Mouse (Mus musculus): Measurements from ENCODE around the gene Manbal. TPM values are rescaled to one million over a fixed set of nuclear protein-coding genes. Genes with fewer than 3 reads are reported as not detected.

The Manbal gene
- polyA plus RNA-seq, 1 experiment, result 26.0 TPM

DNA sequence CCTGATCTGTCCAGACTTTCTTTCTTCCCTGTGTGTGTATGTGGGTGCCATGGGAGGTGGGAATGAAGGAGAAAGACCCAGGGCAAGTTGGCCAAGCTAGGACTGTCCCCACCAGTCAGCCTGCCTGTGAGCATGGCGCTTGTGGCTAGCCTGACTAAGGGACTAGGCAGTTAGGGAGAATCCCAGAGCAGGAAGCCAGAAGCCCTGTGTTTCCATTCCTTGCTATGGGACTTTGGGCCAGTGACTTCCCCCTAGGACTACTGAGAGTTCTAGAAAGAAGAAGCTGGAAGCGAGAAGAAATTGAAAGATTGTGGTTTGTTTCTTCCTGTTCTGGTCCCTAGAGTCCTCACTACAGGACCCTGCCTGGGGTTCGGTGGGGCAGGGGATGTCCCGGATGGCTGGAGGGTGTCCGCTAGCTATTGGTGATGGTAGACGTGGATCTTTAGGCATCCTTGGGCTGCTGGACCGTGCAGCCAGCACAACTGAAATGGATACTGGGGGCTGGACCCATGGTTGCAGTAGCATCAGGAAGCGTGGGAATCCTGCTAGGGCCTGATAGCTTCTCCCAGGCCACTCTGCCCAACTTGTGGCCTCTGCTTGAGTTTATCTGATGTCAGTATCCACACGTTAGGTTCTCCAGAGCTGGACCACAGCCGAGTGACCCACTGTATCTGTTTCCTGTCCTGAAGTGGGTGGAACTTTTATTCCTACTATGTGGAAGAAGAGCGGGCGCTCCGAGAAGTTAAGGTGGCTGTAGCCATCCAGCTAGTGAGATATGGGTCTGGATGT lies 61.2 kb downstream of the Manbal start:
- peak overlapping the region; percentile 1; the same call in 1 of the 2 replicates for H3K27ac ChIP-seq (replicated peaks; ENCODE audit: low read depth, low read length)
- H3K4me3 ChIP-seq (ENCODE audit: insufficient read depth, low read depth, low read length), result no peak overlapping the region
- 0 out of 2 replicates have a peak, but pooled peaks cover under 1% of the 10 kb centered on the region for H3K4me1 ChIP-seq (ENCODE audit: control insufficient read depth, insufficient read depth, insufficient read length, low read length)

DNA sequence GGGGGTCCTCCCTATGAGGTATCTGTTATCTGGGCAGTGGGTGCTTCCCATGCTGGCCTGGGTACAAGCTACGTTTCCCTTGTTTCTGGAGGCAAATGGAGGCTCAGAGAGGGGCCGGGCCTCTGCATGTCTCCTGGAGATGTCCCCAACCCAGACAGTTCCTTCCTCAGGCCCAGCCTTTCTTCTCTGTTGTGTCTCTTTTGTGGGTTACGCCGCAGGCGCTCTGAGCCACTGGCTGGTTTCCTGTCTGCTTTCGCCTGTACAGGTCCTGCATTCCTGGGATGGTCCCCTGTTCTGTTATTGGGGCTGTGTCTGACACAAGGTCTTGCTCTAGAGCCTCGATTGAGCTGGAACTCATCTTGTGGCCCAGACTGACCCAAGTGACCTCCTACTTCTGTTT lies 62.3 kb downstream of the Manbal start:
- Histone ChIP-seq H3K27ac (replicated peaks; ENCODE audit: low read depth, low read length) (no peak overlapping the region), H3K4me3 (ENCODE audit: insufficient read depth, low read depth, low read length) (no peak overlapping the region), H3K4me1 (ENCODE audit: control insufficient read depth, insufficient read depth, insufficient read length, low read length) (no peaks in the 10 kb centered on the region)

DNA sequence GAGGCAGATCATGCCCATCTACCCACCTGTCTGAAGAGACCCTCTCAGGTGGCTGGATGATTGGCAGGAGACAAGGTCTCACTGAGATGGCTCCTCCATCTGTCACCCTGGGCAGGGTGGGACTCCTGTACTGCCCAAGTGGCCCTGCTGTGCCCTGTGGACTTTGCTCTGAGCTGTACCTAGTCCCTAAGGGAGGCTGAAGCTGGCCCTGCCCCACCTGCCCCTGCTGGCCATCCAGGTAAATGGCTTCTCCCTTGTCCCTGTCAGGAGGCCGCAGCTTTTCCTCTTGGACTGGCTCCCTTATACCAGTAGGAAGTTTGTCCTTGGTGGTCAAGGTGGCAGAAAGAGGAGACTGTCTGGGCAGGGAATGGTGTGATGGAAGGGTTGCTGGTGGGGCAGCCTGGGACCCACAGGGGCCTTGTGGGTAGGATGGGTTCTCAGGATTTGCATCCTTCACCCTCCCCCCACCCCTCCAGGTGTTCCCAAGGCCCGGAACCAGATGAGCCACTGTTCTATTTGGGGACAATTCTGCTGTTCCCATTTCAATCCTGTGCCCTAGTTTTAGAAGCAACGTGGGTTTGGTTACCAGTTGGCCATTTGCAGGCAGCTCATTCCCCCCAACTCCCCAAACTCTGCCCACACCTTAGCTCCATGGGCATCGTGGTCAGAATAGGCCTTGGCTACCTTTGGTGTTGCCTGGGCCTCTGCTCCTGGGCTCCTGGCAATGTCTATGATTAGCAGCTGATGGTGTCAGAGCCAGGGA lies 63.5 kb downstream of the Manbal start:
- Histone ChIP-seq H3K4me3 (ENCODE audit: insufficient read depth, low read depth, low read length) (no peak overlapping the region), H3K4me1 (ENCODE audit: control insufficient read depth, insufficient read depth, insufficient read length, low read length) (no peaks in the 10 kb centered on the region), H3K27ac (replicated peaks; ENCODE audit: low read depth, low read length) (no peak overlapping the region)

DNA sequence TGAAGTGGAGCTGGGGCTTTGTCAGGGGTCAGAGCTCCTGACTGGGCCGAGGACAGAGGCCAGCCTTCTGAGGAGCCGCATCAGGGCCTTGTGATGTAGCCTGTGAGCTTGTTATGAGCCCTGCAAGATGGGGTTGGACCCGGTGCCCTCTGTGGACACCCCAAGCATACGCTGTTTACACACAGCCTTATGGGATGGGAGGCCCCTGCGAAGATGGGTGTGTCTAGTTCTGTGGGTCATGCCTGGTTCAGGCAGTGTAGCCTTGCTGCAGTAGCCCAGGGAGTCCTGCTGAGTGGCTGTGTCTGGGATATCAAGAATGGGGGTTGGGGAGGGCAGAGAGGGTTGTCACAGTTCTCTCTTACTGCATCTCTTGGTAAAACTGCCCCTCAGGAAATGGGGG lies 64.5 kb downstream of the Manbal start:
- H3K27ac ChIP-seq (replicated peaks; ENCODE audit: low read depth, low read length), result no peak overlapping the region
- H3K4me3 ChIP-seq (ENCODE audit: insufficient read depth, low read depth, low read length), result no peak overlapping the region
- no peaks in the 10 kb centered on the region for H3K4me1 ChIP-seq (ENCODE audit: control insufficient read depth, insufficient read depth, insufficient read length, low read length)

DNA sequence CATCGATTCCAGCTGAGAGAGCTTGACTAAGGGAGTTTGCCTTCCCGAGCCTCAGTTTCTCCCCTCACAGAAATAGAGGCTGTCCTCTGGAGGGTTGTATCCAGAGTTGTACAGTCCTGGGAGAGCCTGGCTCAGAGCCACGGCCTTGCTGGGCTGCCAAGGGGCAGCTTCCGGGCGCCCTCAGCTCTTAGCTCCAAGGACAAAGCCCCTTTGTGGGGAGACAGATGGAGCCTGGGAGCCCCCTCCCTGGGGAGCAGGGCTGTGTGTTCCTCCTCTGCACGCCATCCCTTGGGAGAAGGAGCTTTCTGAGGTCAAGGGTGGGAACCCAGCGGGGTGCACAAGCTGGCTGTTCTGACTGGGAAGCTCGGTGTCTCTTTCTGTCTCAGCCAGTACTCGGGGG lies 65.1 kb downstream of the Manbal start:
- H3K4me3 ChIP-seq (ENCODE audit: insufficient read depth, low read depth, low read length), result no peak overlapping the region
- no peak overlapping the region for H3K27ac ChIP-seq (replicated peaks; ENCODE audit: low read depth, low read length)
- H3K4me1 ChIP-seq (ENCODE audit: control insufficient read depth, insufficient read depth, insufficient read length, low read length), result no peaks in the 10 kb centered on the region

DNA sequence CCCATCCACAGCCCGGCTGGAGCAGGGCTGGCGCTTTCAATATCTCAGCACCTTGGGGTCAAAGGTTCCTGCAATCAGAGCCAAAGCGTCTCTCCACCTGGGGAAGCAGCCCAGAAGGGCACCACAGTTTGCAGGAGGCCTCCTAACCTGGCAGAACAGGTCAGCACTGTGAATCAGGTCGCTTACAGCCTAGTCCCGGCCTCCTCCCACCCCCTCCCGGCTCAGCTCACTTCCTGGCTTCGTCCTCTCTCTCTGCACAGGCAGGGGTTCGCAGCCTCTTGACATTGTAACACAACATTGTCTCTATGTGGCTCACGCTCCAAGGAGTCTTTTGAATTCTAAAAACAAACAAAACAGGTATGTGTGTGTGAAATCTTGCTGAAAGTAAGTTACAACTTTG lies 66.6 kb downstream of the Manbal start:
- Histone ChIP-seq H3K27ac (replicated peaks; ENCODE audit: low read depth, low read length) (no peak overlapping the region), H3K4me3 (ENCODE audit: insufficient read depth, low read depth, low read length) (no peak overlapping the region), H3K4me1 (ENCODE audit: control insufficient read depth, insufficient read depth, insufficient read length, low read length) (no peaks in the 10 kb centered on the region)

DNA sequence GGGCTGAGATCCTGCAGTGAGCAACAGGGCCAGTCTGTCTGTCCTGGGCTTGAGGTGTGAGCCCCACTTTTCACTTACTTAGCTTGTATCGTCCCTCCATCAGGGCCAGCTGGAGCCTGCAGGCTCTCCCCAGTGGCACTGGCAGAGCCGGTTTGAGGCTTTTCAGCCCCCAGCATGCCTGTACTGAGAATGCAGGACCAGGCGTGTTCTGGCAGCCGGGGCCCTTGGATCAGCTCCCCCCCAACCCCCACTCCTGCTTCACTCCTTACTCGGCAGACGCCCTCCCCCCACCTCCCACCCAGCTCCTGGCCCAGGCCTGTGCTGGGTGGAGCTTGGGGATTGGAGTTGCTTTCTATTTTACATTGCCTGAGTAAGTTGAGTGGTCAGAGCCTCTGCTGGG lies 67.1 kb downstream of the Manbal start:
- Histone ChIP-seq H3K4me1 (ENCODE audit: control insufficient read depth, insufficient read depth, insufficient read length, low read length) (no peaks in the 10 kb centered on the region), H3K27ac (replicated peaks; ENCODE audit: low read depth, low read length) (no peak overlapping the region), H3K4me3 (ENCODE audit: insufficient read depth, low read depth, low read length) (no peak overlapping the region)

DNA sequence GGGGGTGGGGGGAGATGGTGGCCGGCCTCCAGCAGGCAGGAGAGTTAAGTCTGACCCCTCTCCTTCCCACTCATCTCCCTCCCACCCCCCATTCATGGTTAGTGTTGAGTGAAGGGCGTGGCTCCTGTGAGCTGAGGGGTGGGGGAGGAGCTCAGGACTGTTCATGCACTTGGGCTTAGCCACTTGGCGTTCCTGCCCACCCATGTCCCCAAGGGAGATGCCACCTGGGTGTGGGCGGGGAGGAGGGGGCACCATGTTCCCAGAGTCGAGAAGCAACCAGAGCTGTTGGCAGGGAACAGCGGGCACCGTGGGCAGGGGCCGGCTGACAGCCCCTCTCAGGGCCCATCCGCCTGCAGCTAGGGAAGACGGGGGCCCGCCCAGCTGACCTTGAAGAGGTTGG lies 69.1 kb downstream of the Manbal start:
- no peak overlapping the region for H3K27ac ChIP-seq (replicated peaks; ENCODE audit: low read depth, low read length)
- H3K4me1 ChIP-seq (ENCODE audit: control insufficient read depth, insufficient read depth, insufficient read length, low read length), result no peaks in the 10 kb centered on the region
- no peak overlapping the region for H3K4me3 ChIP-seq (ENCODE audit: insufficient read depth, low read depth, low read length)

DNA sequence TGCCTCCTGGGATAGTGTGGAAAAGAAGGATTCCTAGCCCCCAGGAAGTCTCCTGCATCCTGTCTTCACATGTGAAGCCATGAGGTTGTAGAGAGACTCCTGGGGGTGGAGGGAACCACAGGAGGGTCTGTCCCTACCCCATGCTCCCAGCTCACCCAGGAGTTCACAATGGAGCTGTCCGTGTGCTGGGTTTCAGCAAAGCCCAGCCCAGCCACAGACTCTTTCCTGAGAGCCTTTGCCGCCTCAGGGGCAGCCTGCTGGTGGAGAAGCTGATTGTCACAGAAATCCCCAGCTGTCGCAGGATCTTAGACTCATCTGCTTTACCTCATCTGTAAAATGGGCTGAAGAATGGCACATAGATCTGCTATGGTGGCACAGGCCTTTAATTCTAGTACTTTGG lies 69.7 kb downstream of the Manbal start:
- Histone ChIP-seq H3K4me3 (ENCODE audit: insufficient read depth, low read depth, low read length) (no peak overlapping the region), H3K4me1 (ENCODE audit: control insufficient read depth, insufficient read depth, insufficient read length, low read length) (no peaks in the 10 kb centered on the region), H3K27ac (replicated peaks; ENCODE audit: low read depth, low read length) (no peak overlapping the region)

DNA sequence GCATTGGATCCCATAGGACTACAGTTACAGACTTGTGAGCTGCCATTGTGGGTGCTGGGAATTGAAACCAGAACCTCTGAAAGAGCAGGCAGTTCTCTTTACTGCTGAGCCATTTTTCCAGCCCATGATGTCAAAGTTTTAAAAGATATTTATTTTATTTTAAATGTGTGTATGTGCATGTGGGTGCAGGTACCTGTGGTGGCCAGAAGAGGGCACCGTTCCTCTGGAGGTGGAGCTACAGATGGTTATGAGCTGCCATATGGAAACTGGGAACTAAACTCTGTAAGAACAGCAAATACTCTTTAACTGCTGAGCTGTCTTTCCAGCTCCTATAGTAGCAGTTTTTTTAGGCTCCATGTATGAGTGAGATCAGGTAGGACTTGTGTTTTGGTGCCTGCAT lies 74.0 kb downstream of the Manbal start:
- Histone ChIP-seq H3K4me1 (ENCODE audit: control insufficient read depth, insufficient read depth, insufficient read length, low read length) (no peaks in the 10 kb centered on the region), H3K4me3 (ENCODE audit: insufficient read depth, low read depth, low read length) (no peak overlapping the region), H3K27ac (replicated peaks; ENCODE audit: low read depth, low read length) (no peak overlapping the region)

Other genes starting within 250 kb of the Manbal start
- 14.9 and 17.9 TPM in 2 replicates for gene Samhd1, start 232.3 kb upstream of the Manbal start, polyA plus RNA-seq (2012; ENCODE audit: insufficient read depth, insufficient read length, missing spikeins)
- gene Rbl1, start 163.1 kb upstream of the Manbal start, polyA plus RNA-seq (2012; ENCODE audit: insufficient read depth, insufficient read length, missing spikeins), result 1.5 and 2.2 TPM in 2 replicates
- gene Rpn2, start 88.6 kb upstream of the Manbal start, polyA plus RNA-seq (2012; ENCODE audit: insufficient read depth, insufficient read length, missing spikeins), result 62.2 and 69.3 TPM in 2 replicates
- gene Mroh8, start 88.0 kb upstream of the Manbal start, polyA plus RNA-seq (2012; ENCODE audit: insufficient read depth, insufficient read length, missing spikeins), result not detected in 2 replicates
- not detected in 2 replicates for gene Ghrh, start 20.1 kb upstream of the Manbal start, polyA plus RNA-seq (2012; ENCODE audit: insufficient read depth, insufficient read length, missing spikeins)
- 1.4 and 1.6 TPM in 2 replicates for gene Src, start 50.9 kb downstream of the Manbal start, polyA plus RNA-seq (2012; ENCODE audit: insufficient read depth, insufficient read length, missing spikeins)
- 143 and 188 TPM in 2 replicates for gene Nnat, start 192.5 kb downstream of the Manbal start, polyA plus RNA-seq (2012; ENCODE audit: insufficient read depth, insufficient read length, missing spikeins)
- gene Blcap, start 203.7 kb downstream of the Manbal start, polyA plus RNA-seq (2012; ENCODE audit: insufficient read depth, insufficient read length, missing spikeins), result 71.0 and 74.7 TPM in 2 replicates

Data from brown adipose tissue, adult 24 weeks (tissue).